Mouse (Mus musculus) lung, embryonic 16.5 days (tissue): ENCODE measurements around the gene Clcn3. TPM values are rescaled to one million over a fixed set of nuclear protein-coding genes. Genes with fewer than 3 reads are reported as not detected.

ENCODE experiments used
- ATAC-seq: fragments of 200-750 bp; cut with Nextera tagmentation; 2 replicates; pipeline ENCODE4 v1.8.0; 2017; ENCODE audit warnings: low read depth, mild to moderate bottlenecking, moderate library complexity
- H3K27ac ChIP-seq: fragments of 300-500 bp; sonication (generic); 2 replicates; pipeline ENCODE4 v1.5.1; 2014; ENCODE audit warnings: mild to moderate bottlenecking, control low read depth, low read length
- H3K27me3 ChIP-seq: fragments of 300-500 bp; sonication (generic); 2 replicates; pipeline ENCODE4 v1.6.1; 2014; ENCODE audit warnings: low read depth, low read length, mixed read lengths; ENCODE audit not compliant: control insufficient read depth, insufficient read depth
- H3K36me3 ChIP-seq: fragments of 300-500 bp; sonication (generic); 2 replicates; pipeline ENCODE4 v1.6.1; 2014; ENCODE audit warnings: low read length; ENCODE audit not compliant: control insufficient read depth, insufficient read depth
- H3K4me1 ChIP-seq: fragments of 300-500 bp; sonication (generic); replicated peaks from 2 replicates; pipeline ENCODE4 v1.6.1; 2014; ENCODE audit warnings: low read length, mixed read lengths; ENCODE audit not compliant: control insufficient read depth, insufficient read depth
- H3K4me2 ChIP-seq: fragments of 300-500 bp; sonication (generic); 2 replicates; pipeline ENCODE4 v1.6.1; 2014; ENCODE audit warnings: low read depth, low read length, control low read depth
- H3K4me3 ChIP-seq: fragments of 300-500 bp; sonication (generic); 2 replicates; pipeline ENCODE4 v1.5.1; 2014; ENCODE audit warnings: mild to moderate bottlenecking, low read length, control low read depth
- H3K9ac ChIP-seq: fragments of 300-500 bp; sonication (generic); 2 replicates; pipeline ENCODE4 v1.6.1; 2014; ENCODE audit warnings: low read length, control low read depth
- H3K9me3 ChIP-seq: fragments of 300-500 bp; sonication (generic); 2 replicates; pipeline ENCODE4 v1.6.1; 2016; ENCODE audit warnings: low read length; ENCODE audit not compliant: control insufficient read depth
- WGBS: fragments of 180-500 bp; shearing (Covaris S2); extraction: QIAGEN DNeasy Blood & Tissue Kit; methylation state at CpG from one replicate; pipeline ENCODE4 v1.1.7; 2014; 5-methylcytosine and 5-hydroxymethylcytosine counted together
- polyA plus RNA-seq: library from polyadenylated mRNA; unstranded; fragments of >200 nt; fragmentation: Nextera tagmentation; extraction: Ambion mirVana; gene quantifications from 2 replicates; pipeline ENCODE4 v1.2.1, GENCODE M21; 2015

The Clcn3 gene
- polyA plus RNA-seq, 1 experiment from 2014 or later = 22.1 TPM

DNA sequence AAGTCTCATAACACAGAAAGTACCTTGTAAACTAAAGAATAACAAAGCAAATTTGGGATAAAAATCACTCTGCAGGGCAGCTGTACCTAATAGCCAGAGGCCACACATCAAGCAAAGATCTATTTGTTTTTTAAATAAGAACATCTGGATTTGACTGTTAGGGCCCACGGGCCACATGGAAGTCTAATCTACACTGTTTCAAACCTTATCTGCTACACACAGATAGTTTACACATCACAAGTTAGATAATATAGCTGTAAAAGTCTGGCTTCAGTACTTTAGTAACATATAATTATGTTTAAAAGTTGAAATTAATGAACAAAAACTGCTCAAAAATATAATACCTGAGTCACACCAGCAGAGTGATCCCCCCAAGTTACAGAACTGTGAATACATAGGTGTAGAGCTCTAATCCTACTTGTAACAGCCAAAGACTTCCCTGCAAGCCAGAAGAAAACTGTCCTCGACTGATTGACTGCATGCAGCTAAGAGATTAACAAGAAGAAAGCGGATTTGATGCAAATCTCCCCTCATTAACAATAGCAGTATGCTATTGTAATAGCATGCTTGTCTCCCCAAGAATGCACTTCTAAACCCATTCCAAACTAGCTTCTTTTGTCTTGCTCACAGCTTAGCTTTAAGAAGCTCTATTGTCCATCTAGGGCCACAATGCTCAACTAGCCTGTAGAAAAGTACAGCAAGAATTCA is 44.2 kb downstream of the Clcn3 start:
- ATAC-seq = no peak
- no peak overlapping the region for H3K4me2 ChIP-seq
- no peak overlapping the region for H3K9ac ChIP-seq
- H3K27ac ChIP-seq = no peak overlapping the region
- no peak overlapping the region for H3K4me3 ChIP-seq
- WGBS = 43% methylated on average over 3 of the region's 3 CpGs
- H3K27me3 ChIP-seq = no peaks in the 10 kb centered on the region
- H3K36me3 ChIP-seq = no peaks in the 10 kb centered on the region
- H3K4me1 ChIP-seq = no peaks in the 10 kb centered on the region
- peaks cover 2% of the 10 kb centered on the region; the same call in 1 of the 2 replicates for H3K9me3 ChIP-seq

- H3K4me2 ChIP-seq = no peak overlapping the region
- no peaks in the 10 kb centered on the region for H3K9me3 ChIP-seq
- no peaks in the 10 kb centered on the region for H3K36me3 ChIP-seq
- H3K4me1 ChIP-seq = no peaks in the 10 kb centered on the region
- H3K9ac ChIP-seq = no peak overlapping the region
- no peak overlapping the region for H3K27ac ChIP-seq
- no peak overlapping the region for H3K4me3 ChIP-seq
- ATAC-seq = no peak
- no peaks in the 10 kb centered on the region for H3K27me3 ChIP-seq
Observed at GRCm38 (mm10) chr8:60933617-60934016, 49.5 kb downstream of the Clcn3 start.

- Histone ChIP-seq H3K27ac (no peak overlapping the region), H3K9ac (no peak overlapping the region), H3K4me1 (no peaks in the 10 kb centered on the region), H3K9me3 (no peaks in the 10 kb centered on the region), H3K4me2 (no peak overlapping the region), H3K4me3 (no peak overlapping the region), H3K27me3 (no peaks in the 10 kb centered on the region), H3K36me3 (no peaks in the 10 kb centered on the region)
- no peak for ATAC-seq
- 72% methylated on average over 4 of the region's 4 CpGs for WGBS
Observed at GRCm38 (mm10) chr8:60920176-60920575, 62.9 kb downstream of the Clcn3 start.

DNA sequence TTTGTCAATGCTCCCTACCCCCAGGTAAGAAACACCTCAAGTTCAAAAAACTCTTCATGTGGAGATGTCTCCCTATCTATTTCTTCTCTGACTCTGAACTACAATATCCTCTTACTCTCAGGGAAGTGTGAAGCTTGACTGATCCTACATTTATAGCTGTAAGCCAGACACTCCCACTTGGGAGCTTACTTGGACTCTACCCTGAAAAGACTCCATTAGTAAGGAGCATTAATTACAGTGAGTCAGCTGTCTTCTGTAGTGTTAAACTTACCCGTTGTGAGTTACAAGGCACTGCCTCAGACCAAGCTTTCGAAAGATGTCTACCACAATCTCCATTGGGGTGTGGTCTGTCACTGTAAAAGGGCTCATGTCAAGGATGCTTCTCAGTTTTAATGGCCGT is 64.0 kb downstream of the Clcn3 start:
- H3K36me3 ChIP-seq = no peaks in the 10 kb centered on the region
- ATAC-seq = no peak
- 81% methylated on average over 3 of the region's 3 CpGs for WGBS

DNA sequence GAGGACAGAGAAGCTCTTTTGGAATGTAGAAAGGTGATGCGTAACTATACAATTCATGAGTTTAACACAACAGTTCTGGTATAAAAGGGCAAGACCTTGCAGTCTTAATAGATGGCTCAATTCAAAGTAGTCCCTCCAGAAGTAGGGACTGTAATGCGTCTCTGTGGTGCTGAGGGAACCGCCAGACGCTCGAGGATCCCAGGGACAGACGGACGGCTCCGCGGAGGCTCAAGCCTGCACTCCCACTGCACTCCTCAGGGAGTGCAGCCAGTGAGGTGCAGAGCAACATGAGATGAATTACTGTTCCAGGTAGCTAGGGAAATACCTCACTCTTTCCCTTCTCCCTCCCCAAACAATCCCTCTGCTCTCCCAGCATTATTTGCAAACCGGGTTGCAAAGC is 70.5 kb downstream of the Clcn3 start:
- no peak overlapping the region for H3K9ac ChIP-seq
- 56% methylated on average over 10 of the region's 10 CpGs for WGBS
- H3K9me3 ChIP-seq = no peaks in the 10 kb centered on the region
- H3K36me3 ChIP-seq = peaks cover 5% of the 10 kb centered on the region
- H3K27me3 ChIP-seq = no peaks in the 10 kb centered on the region
- no peaks in the 10 kb centered on the region for H3K4me1 ChIP-seq
- H3K4me3 ChIP-seq = peak overlapping the region; percentile 6; the same call in 1 of the 2 replicates
- ATAC-seq = peak; percentile 61
- no peak overlapping the region for H3K27ac ChIP-seq
- peak overlapping the region; percentile 26; the same call in 1 of the 2 replicates for H3K4me2 ChIP-seq

More for the DNA sequence above, 64.0 kb downstream of the Clcn3 start:
- Histone ChIP-seq H3K9me3 (no peaks in the 10 kb centered on the region), H3K27ac (no peak overlapping the region), H3K4me3 (no peak overlapping the region), H3K9ac (no peak overlapping the region), H3K27me3 (no peaks in the 10 kb centered on the region), H3K4me1 (no peaks in the 10 kb centered on the region), H3K4me2 (no peak overlapping the region)

- no peaks in the 10 kb centered on the region for H3K9me3 ChIP-seq
Observed at GRCm38 (mm10) chr8:60912081-60912480, 71.0 kb downstream of the Clcn3 start.

GRCm38 (mm10) chr8:60900147-60900546 is 83.0 kb downstream of the Clcn3 start:
- H3K9ac ChIP-seq = no peak overlapping the region
- no peak overlapping the region for H3K4me2 ChIP-seq
- no peak; the same call in 1 of the 2 replicates for ATAC-seq
- H3K27me3 ChIP-seq = no peaks in the 10 kb centered on the region
- no peak overlapping the region for H3K27ac ChIP-seq
- no peak overlapping the region for H3K4me3 ChIP-seq
- no peaks in the 10 kb centered on the region for H3K9me3 ChIP-seq
- peaks cover 6% of the 10 kb centered on the region; the same call in 1 of the 2 replicates for H3K36me3 ChIP-seq
- peaks cover 3% of the 10 kb centered on the region; the same call in 1 of the 2 replicates for H3K4me1 ChIP-seq
- 72% methylated on average over 9 of the region's 9 CpGs for WGBS

More at GRCm38 (mm10) chr8:60912081-60912480, 71.0 kb downstream of the Clcn3 start:
- Histone ChIP-seq H3K27me3 (no peaks in the 10 kb centered on the region), H3K4me1 (no peaks in the 10 kb centered on the region), H3K4me3 (no peak overlapping the region), H3K36me3 (peaks cover 5% of the 10 kb centered on the region), H3K9ac (no peak overlapping the region), H3K27ac (no peak overlapping the region), H3K4me2 (peak overlapping the region; percentile 26; the same call in 1 of the 2 replicates)
- peak; percentile 93 for ATAC-seq
- 59% methylated on average over 4 of the region's 4 CpGs for WGBS

DNA sequence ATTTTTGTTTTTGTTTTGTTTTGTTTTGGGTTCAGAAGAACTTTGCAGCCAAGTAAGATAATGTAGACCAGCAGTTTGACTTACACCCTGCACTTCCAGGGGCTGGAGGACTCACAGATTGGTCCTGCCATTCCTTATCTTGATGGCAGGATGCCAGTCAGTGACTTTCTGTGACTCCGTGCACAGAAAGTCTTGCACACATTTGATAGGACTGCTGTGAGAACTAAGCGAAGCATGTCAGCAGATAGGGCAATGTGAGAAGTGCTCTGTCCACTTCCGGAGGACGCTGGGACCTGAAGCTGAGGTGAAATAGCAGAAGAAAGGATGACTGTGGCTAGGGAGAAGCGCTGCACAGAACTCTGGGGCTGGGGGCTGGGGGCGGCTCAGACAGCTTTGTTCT is 87.2 kb downstream of the Clcn3 start:
- no peak for ATAC-seq
- Histone ChIP-seq H3K4me2 (no peak overlapping the region), H3K4me1 (peaks cover 12% of the 10 kb centered on the region), H3K27ac (no peak overlapping the region), H3K9ac (no peak overlapping the region), H3K36me3 (peaks cover 8% of the 10 kb centered on the region; the same call in 1 of the 2 replicates), H3K4me3 (no peak overlapping the region), H3K9me3 (no peaks in the 10 kb centered on the region), H3K27me3 (no peaks in the 10 kb centered on the region)
- 72% methylated on average over 6 of the region's 6 CpGs for WGBS

- Histone ChIP-seq H3K27me3 (no peaks in the 10 kb centered on the region), H3K4me2 (peak overlapping the region; percentile 67; the same call in 1 of the 2 replicates), H3K36me3 (0 out of 2 replicates have a peak, but pooled peaks cover 2% of the 10 kb centered on the region), H3K9me3 (no peaks in the 10 kb centered on the region), H3K4me1 (peaks cover 13% of the 10 kb centered on the region), H3K27ac (no peak overlapping the region), H3K4me3 (peak overlapping the region; percentile 87; the same call in 1 of the 2 replicates), H3K9ac (no peak overlapping the region)
- no peak for ATAC-seq
- WGBS = 91% methylated on average over 4 of the region's 4 CpGs
Observed at GRCm38 (mm10) chr8:60891757-60892156, 91.3 kb downstream of the Clcn3 start.
